Mouse (Mus musculus): ENCODE data around the gene Hnrnpu.
"Not testable (repeated sequence)": the region's sequence is repeated elsewhere in the genome, so short reads cannot be mapped to it uniquely, and the experiment has no call there.

The Hnrnpu gene

DNA sequence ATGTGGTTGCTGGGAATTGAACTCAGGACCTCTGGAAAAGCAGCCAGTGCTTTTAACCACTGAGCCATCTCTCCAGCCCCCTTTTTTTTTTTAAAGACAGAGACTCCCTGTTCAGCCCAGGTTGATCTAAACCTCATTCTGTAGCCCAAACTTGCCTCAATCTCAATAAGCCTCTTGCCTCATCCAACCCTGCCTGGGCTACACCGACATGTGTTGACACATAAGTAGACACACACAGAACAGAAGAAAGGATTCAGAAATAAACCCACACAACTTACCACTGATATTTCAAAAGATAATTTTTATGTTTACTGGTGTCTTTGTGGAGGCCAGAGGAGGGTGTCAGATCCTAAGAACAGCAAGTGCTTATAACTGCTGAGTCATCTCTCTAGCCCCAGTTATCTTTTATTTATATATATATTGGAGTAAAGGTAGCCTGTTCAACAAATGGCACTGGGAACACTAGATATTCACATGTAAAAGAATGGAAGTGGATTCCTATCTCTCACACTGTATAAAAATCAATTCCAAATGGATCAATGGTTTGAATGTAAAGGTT lies 24.5 kb downstream of the Hnrnpu start:
- DNase-seq (ENCODE audit: low read depth, low spot score), result no peak

DNA sequence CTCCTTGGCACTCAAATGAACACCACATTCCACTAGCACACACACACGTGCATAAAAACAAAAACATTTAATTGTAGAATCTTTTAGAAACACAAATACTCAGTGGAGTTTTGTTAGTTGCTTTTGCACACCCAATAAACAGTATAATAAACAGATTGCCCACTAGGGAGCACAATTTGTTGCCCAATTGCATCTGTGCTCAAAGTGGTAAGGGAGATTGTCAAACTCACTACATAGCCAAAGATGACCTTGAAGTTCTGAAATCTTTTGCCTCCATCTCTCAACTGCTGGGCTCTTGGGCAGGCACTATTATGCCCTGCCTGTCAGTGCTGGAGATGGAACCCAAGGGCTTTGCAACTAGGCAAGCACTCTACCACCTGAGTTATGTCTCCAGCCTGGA lies 27.5 kb downstream of the Hnrnpu start:
- no peak for DNase-seq (ENCODE audit: low read depth, low spot score)

DNA sequence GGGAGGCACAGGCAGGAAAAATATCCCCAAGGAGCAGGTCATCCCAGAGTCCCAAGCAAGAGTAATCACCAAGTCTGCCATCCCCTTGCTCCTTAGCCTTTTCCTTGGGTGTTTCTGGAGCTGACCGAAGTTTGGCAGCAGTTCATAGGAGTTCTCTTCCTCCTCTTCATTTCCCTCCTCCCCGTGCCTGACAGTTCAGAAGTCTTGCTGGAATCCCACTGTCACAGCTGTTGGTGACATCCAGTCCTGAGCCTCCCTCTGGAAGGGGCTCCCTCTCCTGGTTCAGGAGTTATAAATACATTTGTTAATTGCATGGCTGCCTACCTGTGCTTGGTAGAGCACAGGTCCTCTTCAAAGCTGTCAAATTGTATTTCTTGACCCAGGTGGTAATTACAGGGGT lies 28.1 kb downstream of the Hnrnpu start:
- no peak for DNase-seq (ENCODE audit: low read depth, low spot score)

DNA sequence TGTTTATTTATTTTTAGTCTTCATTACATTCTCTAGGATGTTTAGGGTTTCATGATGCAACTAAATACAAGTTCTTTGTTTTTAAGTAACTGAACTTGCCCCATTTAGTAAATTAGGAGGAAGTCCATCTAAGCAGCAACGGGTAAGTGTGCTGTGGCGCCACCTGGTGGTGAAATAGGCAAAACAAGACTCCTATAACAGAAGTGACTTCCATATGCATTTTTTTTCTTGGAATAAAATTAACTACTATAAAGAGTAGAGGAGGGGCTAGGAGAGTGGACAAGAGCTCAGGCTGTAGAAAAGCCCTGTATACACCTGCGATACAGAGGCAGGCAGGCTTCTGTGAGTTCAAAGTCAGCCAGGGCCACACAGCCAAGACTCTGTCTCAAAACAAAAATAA lies 34.2 kb downstream of the Hnrnpu start:
- DNase-seq (ENCODE audit: low read depth, low spot score), result peak; percentile 68

DNA sequence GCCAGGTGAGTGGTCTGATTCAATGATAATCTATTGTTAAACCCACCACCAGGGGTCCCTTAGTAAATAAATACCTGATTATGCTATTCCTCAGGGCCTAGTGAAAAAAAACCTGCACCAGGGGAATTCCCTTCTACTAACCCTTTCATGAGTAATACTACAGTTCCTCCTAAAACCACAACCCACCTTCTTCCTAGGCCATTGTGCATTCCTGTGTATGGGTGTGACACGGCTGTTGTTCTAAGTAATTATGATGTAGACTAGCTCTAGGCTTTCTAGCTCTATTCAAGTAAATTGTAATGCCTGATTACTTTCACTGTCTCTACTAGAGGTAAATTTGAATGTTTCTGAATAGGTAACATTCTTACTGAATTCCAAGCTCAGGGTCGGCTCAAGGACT lies 36.3 kb downstream of the Hnrnpu start:
- DNase-seq (ENCODE audit: low read depth, low spot score), result not testable (repeated sequence)

DNA sequence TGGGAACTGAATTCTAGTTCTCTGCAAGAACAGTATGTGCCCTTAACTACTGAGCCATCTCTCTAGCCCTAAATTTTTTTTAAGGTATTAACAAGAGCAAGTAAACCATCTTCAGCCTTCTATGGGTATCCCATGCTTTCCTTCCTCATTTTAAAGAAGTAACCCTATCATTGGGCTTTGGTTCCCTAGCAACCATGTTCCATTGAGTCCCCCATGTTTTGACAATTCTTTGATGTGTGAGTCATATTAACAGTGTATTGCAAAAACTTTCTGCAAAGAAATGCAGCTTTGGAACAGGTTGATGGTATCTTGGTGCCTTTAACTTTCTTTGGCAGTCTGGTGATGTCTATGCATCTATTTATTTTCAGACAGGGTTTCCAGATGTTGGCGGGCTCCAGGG lies 43.5 kb downstream of the Hnrnpu start:
- no peak for DNase-seq (ENCODE audit: low read depth, low spot score)

DNA sequence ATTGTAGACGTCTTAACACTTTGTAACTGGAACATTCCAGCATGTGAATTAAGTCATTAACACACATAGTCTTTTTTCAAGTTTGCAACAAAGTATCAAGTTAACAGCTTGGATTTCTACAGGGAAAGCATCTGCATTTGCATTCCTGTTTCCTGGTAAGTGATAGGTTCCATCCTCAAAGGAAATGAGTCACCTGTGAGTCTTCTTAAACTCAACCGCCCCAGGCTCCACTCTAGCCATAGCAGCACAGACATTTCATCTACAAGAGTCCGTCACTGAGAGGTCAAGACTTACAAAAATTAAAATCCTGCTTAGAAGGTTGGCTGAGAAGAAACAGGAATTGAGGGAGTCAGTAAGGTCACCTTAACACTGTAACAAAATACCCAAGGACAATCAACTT lies 45.9 kb downstream of the Hnrnpu start:
- DNase-seq (ENCODE audit: low read depth, low spot score), result no peak

DNA sequence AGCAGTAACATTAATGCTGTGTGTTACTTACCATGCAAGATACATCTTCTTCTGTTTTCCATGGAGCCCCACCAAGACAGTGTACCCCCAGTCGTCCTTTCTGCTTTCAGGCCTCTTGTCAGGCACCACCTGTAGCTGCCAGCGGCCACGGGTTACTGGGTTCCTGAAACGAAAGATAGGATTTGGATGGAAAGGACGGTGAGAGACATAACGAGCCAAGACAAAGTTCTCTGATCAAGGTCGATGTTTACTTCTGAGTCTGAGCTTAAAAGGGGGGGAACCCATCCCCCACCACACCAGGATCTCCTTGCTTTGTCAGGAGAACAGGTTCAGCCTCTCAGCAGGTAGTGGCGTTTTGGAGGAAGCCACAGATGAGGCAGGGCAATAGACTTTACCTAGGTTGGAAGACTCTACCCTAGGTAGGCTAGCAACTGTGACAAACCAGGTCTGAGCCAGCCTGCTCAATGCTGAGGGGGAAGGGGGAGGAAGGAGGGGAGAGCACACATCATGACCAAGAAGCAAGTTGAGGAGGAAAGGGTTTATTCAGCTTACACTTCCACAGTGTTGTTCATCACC lies 49.9 kb downstream of the Hnrnpu start:
- no peak for DNase-seq (ENCODE audit: low read depth, low spot score)

DNA sequence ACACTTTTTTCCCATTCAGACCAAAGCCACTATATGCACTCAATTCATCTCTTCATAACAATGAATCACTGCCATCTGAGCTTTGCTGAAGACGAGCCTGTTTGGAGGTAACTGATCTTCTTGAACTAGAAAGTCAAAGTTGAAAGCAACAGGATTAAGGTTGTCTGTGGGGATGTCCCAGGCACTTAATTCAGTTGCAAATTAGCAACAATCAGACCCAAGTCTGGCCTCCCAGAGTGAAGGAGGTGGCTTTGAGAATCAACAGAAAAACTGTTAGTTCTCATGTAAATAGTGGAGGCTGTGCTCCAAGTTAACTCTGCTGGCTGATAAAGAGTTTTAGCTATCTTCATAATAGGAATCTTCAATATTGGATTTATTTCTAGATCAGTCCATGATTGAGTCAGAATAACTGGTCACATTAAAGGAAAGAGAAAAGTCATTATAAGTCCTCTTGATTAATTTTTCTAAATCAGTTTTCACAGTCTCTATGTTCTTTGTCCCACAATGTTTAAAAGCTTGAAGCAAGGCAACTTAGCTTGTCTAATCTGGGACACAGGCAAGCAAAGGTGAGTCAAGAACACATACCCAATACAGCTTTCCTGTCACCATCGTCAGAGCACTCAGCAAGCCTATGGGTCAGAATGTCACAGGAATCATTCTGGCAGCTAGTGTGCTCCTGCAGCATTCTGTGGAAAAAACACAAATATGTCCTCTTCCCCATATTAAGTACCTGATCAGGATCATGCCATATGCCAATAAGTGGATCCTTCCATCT lies 53.5 kb downstream of the Hnrnpu start:
- no peak for DNase-seq (ENCODE audit: low read depth, low spot score)

DNA sequence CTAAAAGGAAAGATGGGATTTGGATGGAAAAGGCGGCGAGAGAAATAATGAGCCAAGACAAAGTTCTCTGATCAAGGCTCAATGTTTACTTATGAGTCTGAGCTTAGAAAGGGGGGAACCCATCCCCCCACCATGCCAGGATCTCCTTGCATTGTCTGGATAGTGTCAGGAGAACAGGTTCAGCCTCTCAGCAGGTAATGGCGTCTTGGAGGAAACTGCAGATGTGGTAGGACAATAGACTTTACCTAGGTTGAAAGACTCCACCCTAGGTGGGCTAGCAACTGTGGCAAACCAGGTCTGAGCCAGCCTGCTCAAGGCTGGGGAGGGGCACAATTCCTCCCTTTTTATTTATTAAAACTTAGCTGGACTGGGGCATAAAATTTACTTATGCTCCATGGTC lies 54.3 kb downstream of the Hnrnpu start:
- not testable (repeated sequence) for DNase-seq (ENCODE audit: low read depth, low spot score)

DNA sequence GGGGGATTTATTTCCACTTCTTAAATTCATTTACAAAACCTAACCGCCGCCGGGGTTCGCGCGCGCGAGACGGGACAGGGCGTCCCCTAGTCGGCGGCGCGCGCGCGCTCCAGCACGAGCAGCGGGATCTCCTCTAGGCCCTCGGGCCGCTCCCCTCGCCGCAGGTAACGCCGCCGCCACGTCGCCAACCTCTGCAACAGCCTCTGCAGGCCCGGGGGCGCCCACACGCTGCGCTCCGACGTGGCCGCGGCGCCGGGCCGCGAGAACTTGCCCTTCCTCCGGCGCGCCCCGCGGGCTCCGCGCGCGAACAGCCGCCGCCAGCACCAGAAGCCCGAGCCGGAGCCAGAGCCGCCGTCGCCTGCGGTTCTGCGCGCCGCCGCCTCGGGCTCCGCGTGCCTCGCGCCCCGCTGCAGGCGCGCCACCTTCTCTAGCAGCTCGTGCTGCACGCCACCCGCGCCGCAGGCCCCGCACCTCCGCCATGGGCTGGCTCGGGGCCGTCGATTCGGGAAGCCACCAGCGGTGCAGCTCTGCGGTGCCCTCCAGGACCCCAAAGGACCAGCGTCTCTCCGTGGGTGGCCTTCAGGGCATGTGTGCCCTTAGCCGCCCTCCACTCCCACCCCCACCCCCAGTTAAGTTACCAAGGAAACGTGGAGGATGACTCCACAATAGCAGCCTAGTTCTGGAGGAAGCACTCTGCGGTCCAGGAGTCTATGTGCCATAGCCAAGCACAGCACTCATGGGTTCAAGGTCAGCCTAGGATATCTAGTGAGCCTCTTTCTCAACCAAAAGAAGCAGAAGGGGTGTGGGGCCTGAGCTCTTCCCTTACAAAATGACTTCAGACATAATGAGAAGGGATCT lies 61.3 kb downstream of the Hnrnpu start:
- peak; percentile 23 for DNase-seq (ENCODE audit: low read depth, low spot score)

DNA sequence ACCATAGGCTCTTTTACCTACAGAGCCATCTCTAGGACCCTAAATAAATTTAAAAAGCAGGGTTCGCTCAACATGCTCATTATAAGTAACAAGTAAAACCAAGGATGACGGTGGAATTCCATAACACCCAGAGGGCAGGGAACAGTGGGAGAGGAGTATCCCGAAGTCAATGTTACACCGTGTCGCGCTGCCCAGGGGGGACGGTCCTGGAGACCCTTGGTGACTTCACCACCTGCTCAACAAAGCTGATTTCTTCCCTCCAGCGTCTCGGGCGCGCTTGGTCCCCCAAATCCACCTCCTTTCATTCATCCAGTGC lies 61.9 kb downstream of the Hnrnpu start:
- DNase-seq (ENCODE audit: low read depth, low spot score), result no peak

DNA sequence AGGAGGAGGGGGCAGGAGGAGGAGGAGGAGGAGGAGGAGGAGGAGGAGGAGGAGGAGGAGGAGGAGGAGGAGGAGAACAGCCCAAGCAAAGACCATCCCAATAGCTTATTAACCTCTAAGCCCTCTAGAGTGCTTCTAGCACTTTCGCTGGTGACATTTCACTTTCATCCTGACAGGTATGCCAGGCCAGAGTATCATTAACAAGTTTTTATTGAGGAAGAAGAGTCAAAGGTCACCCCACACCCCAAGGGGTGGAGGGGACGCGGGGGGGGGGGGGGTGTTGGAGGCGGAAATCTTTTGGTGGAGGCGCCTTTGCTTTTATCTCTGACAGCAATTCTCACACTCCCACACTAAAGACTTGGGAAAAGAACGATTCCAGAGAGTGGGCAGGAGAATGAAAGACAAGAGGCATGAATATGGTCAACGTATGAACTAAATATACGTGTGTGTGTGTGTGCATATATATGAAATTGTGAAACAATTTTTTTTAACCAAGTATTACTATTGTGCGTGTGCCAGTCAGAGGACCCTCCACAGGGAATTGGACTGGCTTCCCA lies 62.3 kb downstream of the Hnrnpu start:
- DNase-seq (ENCODE audit: low read depth, low spot score), result no peak
